Mouse (Mus musculus): ENCODE measurements around the gene Otop3. TPM values are rescaled to one million over a fixed set of nuclear protein-coding genes. Genes with fewer than 3 reads are reported as not detected.

The Otop3 gene
- polyA plus RNA-seq, 1 experiment from 2014 or later = 0.37 TPM

DNA sequence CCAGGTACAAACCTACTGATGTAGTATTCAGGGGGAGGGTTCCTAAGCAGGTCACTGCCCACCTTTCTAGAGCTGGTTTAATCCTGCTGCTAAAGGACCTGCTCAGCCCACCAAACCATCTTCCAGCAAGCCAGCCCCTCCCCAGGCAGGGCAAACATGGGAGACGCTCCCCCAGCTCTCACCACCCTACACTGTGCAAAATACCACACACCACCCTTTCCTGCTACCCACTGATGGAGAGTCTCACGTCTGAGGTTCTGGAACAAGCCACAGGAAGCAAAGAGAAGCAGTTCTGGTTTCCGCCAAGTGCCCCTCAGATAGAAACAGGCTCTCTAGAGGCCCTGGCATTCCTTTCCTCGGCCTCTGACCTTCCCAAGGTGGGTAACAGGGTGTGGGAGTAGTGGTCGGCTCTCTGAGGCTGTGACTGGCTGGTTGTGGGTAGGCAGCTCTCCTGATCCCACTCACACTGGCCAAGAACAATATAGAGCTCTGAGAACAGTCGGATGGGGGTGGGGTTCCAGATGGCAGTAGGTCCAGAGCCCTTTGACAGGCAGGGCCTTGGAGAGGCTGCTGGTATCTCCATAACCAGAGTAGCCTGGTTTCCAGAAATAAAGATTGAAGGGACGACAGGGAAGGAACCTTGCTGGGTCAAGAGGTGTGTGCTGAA lies 31.6 kb downstream of the Otop3 start:
- no peak for DNase-seq (ENCODE audit: low spot score)
- H3K27me3 ChIP-seq (ENCODE audit: control insufficient read depth, insufficient read depth, low read length) = peaks cover 19% of the 10 kb centered on the region
- H3K9me3 ChIP-seq (ENCODE audit: control insufficient read depth, low read length) = no peaks in the 10 kb centered on the region
- 0 out of 2 replicates have a peak, but pooled peaks have one; percentile 12 for ATAC-seq (ENCODE audit: insufficient read depth, low FRiP score, low TSS enrichment)
- H3K4me2 ChIP-seq (ENCODE audit: low read depth) = peak overlapping the region; percentile 88
- H3K4me3 ChIP-seq (ENCODE audit: low read depth, low read length) = peak overlapping the region; percentile 55; the same call in 1 of the 2 replicates
- H3K27ac ChIP-seq (ENCODE audit: low read depth, low read length) = no peak overlapping the region
- H3K36me3 ChIP-seq (ENCODE audit: control insufficient read depth, insufficient read depth, low read length) = no peaks in the 10 kb centered on the region
- WGBS = 53% methylated on average over 7 of the region's 7 CpGs
- no peak overlapping the region; the same call in 1 of the 2 replicates for H3K9ac ChIP-seq (ENCODE audit: low read length)
- H3K4me1 ChIP-seq (ENCODE audit: control insufficient read depth, insufficient read depth, low read length) = peaks cover 7% of the 10 kb centered on the region; the same call in 1 of the 2 replicates

DNA sequence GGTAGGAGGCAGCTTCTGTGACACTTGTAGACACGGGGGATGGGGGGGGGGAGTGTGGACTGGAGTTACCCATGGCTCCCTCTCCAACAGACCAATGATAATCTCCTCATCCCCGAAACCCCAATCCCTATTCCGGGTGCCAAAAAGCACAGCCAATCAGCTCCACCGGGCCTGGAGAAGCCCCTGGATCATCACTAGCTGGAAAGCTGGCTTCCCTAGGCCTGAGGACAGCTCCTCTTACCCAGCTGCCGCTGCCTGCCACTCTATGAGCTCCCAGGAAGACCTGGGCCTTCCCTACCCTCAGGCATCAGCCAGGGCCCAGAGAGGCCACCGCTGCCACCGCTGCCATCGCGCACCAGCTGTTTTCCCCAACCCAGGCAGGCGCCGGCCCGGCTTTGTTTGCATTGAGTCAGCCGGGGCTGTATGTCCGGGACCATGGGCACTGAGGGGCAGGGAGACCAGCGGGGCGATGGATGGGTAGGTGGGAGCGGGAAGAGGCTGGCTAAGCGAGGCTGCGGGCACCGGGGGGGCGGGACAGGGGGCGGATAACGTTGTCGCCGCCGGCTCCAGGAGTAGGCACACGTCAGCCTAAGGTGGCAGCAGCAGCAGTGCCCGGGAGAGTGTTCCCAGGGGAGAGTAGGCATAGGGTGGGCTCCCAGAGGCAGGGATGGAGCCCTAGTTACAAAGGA lies 32.3 kb downstream of the Otop3 start:
- WGBS = 1% methylated on average over 25 of the region's 28 CpGs
- H3K4me3 ChIP-seq (ENCODE audit: low read depth, low read length) = peak overlapping the region; percentile 55
- H3K9ac ChIP-seq (ENCODE audit: low read length) = peak overlapping the region; percentile 65
- DNase-seq (ENCODE audit: low spot score) (peak; percentile 35), ATAC-seq (ENCODE audit: insufficient read depth, low FRiP score, low TSS enrichment) (peak; percentile 48)
- peaks cover 19% of the 10 kb centered on the region for H3K27me3 ChIP-seq (ENCODE audit: control insufficient read depth, insufficient read depth, low read length)
- no peaks in the 10 kb centered on the region for H3K9me3 ChIP-seq (ENCODE audit: control insufficient read depth, low read length)
- 0 out of 2 replicates have a peak overlapping the region, but pooled peaks have one; percentile 42 for H3K27ac ChIP-seq (ENCODE audit: low read depth, low read length)
- peaks cover 7% of the 10 kb centered on the region; the same call in 1 of the 2 replicates for H3K4me1 ChIP-seq (ENCODE audit: control insufficient read depth, insufficient read depth, low read length)
- H3K4me2 ChIP-seq (ENCODE audit: low read depth) = peak overlapping the region; percentile 88
- H3K36me3 ChIP-seq (ENCODE audit: control insufficient read depth, insufficient read depth, low read length) = no peaks in the 10 kb centered on the region

DNA sequence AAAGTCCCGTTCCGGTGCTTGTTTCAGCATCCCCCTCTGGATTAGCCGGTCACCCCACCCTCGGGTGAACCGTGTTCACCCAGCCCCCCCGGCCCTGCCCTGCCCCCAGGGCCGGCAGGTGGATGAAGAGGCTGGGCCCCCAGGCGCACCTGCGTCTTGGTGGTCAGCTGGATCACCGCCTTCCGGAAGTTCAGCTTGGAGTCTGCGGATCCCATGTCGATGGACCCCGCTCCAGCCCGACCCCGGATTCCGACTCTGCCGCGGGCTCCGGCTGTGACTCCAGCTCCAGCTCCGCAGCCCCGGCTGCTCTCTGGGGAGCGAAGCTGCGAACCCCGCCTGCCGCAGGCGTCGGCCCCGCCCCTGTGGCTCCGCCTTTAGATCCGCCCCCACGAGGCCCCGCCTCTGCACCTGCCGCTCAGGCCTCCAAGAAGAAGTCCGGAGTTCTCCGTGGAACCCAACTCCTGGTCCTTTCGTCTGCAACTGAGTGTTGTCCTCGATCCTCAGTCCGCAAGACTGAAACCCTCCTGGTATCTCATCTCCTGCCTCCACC lies 32.9 kb downstream of the Otop3 start, which contains the start of gene Hid1:
Gene Hid1, minus strand, starts transcription at position 362 of the 550 bp plus-strand sequence.
- Histone ChIP-seq H3K27me3 (ENCODE audit: control insufficient read depth, insufficient read depth, low read length) (peaks cover 19% of the 10 kb centered on the region), H3K36me3 (ENCODE audit: control insufficient read depth, insufficient read depth, low read length) (no peaks in the 10 kb centered on the region), H3K4me2 (ENCODE audit: low read depth) (peak within 1 kb of the TSS; percentile 88), H3K4me1 (ENCODE audit: control insufficient read depth, insufficient read depth, low read length) (peaks cover 7% of the 10 kb centered on the region; the same call in 1 of the 2 replicates), H3K4me3 (ENCODE audit: low read depth, low read length) (peak within 1 kb of the TSS; percentile 55), H3K9me3 (ENCODE audit: control insufficient read depth, low read length) (no peaks in the 10 kb centered on the region), H3K9ac (ENCODE audit: low read length) (peak within 1 kb of the TSS; percentile 65), H3K27ac (ENCODE audit: low read depth, low read length) (0 out of 2 replicates have a peak within 1 kb of the TSS, but pooled peaks have one; percentile 42)
- ATAC-seq (ENCODE audit: insufficient read depth, low FRiP score, low TSS enrichment) (peak; percentile 87), DNase-seq (ENCODE audit: low spot score) (peak; percentile 85)
- WGBS = under 1% methylated on average over 37 of the region's 39 CpGs

DNA sequence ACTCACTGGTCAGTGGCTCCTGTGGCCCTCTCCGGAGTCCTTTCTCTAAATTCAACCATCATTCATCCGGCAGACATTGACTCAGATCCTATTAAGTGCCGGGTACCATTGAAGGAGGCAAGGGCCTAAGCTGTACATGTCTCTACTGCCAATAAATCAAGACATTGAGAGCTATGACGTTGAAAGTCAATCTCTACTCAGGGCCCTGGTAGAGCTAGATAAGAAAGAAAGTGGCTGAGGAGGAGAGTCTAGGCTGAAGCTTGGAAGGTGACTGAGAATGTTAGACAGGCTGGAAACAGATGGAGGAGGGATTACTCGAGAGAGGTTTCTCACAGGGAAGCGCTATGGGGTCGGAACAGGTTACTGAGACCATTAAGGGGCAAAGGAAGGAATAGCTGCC lies 35.8 kb downstream of the Otop3 start:
- Histone ChIP-seq H3K9me3 (ENCODE audit: control insufficient read depth, low read length) (no peaks in the 10 kb centered on the region), H3K4me1 (ENCODE audit: control insufficient read depth, insufficient read depth, low read length) (peaks cover 13% of the 10 kb centered on the region), H3K27ac (ENCODE audit: low read depth, low read length) (no peak overlapping the region), H3K36me3 (ENCODE audit: control insufficient read depth, insufficient read depth, low read length) (no peaks in the 10 kb centered on the region), H3K27me3 (ENCODE audit: control insufficient read depth, insufficient read depth, low read length) (peaks cover 30% of the 10 kb centered on the region), H3K9ac (ENCODE audit: low read length) (no peak overlapping the region), H3K4me3 (ENCODE audit: low read depth, low read length) (no peak overlapping the region), H3K4me2 (ENCODE audit: low read depth) (no peak overlapping the region)
- 55% methylated on average over 7 of the region's 7 CpGs for WGBS
- no peak for ATAC-seq (ENCODE audit: insufficient read depth, low FRiP score, low TSS enrichment)
- DNase-seq (ENCODE audit: low spot score) = no peak

DNA sequence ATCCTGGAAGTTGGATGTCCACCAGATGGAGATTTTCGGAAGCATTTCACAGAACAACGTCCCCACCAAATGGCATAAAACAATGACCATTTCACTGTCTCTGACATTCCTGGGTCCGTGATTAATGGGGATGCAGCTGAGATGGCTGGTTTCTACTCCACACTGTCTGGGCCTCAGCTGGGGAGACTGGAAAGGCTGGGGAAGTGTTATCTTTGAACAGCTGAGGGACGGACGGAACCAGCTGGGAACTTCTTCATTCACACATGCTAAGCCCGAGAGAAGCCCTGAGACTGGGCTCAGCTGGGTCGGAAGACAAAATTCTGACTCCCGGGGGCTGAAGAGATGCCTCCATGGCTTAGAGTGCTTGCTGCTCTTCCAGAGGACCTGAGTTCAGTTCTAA lies 36.8 kb downstream of the Otop3 start:
- WGBS = 65% methylated on average over 8 of the region's 8 CpGs
- Histone ChIP-seq H3K9me3 (ENCODE audit: control insufficient read depth, low read length) (no peaks in the 10 kb centered on the region), H3K27me3 (ENCODE audit: control insufficient read depth, insufficient read depth, low read length) (peaks cover 26% of the 10 kb centered on the region), H3K4me2 (ENCODE audit: low read depth) (no peak overlapping the region), H3K4me1 (ENCODE audit: control insufficient read depth, insufficient read depth, low read length) (peaks cover 13% of the 10 kb centered on the region), H3K4me3 (ENCODE audit: low read depth, low read length) (no peak overlapping the region), H3K9ac (ENCODE audit: low read length) (no peak overlapping the region), H3K36me3 (ENCODE audit: control insufficient read depth, insufficient read depth, low read length) (no peaks in the 10 kb centered on the region), H3K27ac (ENCODE audit: low read depth, low read length) (no peak overlapping the region)
- DNase-seq (ENCODE audit: low spot score) (no peak), ATAC-seq (ENCODE audit: insufficient read depth, low FRiP score, low TSS enrichment) (no peak)

DNA sequence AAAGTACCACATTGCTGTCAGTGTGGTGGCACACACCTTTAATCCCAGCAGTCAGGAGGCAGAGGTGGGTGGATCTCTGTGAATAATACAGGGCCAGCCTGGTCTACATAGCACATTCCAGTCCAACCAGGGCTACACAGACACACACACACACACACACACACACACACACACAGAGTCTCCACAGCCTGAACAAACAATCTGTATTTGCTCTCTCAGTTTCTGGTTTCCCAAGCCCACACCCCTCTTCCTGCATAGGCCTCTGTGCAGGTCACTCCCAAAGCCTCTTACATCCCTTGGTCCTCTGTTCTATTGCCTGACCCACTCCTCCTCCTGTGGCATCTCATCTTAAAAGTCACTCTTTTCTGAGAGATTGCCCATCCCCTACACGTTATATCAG lies 37.5 kb downstream of the Otop3 start:
- DNase-seq (ENCODE audit: low spot score) (no peak), ATAC-seq (ENCODE audit: insufficient read depth, low FRiP score, low TSS enrichment) (no peak)
- no peak overlapping the region for H3K27ac ChIP-seq (ENCODE audit: low read depth, low read length)
- no peaks in the 10 kb centered on the region for H3K9me3 ChIP-seq (ENCODE audit: control insufficient read depth, low read length)
- H3K27me3 ChIP-seq (ENCODE audit: control insufficient read depth, insufficient read depth, low read length) = peaks cover 19% of the 10 kb centered on the region
- no peak overlapping the region for H3K9ac ChIP-seq (ENCODE audit: low read length)
- no peaks in the 10 kb centered on the region for H3K36me3 ChIP-seq (ENCODE audit: control insufficient read depth, insufficient read depth, low read length)
- 74% methylated on average over 1 of the region's 1 CpGs for WGBS
- no peak overlapping the region for H3K4me3 ChIP-seq (ENCODE audit: low read depth, low read length)
- H3K4me1 ChIP-seq (ENCODE audit: control insufficient read depth, insufficient read depth, low read length) = peaks cover 10% of the 10 kb centered on the region
- no peak overlapping the region for H3K4me2 ChIP-seq (ENCODE audit: low read depth)

DNA sequence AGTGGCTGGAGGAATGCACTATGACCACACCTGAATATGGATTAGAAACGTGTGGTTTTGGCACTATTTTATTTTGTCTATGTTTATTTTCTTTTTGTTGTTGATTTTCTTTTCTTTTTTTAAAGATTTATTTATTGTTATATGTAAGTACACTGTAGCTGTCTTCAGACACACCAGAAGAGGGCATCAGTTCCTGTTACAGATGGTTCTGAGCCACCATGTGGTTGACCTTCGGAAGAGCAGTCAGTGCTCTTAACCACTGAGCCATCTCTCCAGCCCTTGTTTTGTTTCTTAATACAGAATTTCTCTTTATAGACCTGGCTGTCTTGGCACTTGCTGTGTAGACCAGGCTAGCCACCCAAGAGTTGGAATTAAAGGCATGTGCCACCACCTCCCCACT lies 38.2 kb downstream of the Otop3 start:
- peaks cover 16% of the 10 kb centered on the region for H3K27me3 ChIP-seq (ENCODE audit: control insufficient read depth, insufficient read depth, low read length)
- 53% methylated on average over 2 of the region's 2 CpGs for WGBS

DNA sequence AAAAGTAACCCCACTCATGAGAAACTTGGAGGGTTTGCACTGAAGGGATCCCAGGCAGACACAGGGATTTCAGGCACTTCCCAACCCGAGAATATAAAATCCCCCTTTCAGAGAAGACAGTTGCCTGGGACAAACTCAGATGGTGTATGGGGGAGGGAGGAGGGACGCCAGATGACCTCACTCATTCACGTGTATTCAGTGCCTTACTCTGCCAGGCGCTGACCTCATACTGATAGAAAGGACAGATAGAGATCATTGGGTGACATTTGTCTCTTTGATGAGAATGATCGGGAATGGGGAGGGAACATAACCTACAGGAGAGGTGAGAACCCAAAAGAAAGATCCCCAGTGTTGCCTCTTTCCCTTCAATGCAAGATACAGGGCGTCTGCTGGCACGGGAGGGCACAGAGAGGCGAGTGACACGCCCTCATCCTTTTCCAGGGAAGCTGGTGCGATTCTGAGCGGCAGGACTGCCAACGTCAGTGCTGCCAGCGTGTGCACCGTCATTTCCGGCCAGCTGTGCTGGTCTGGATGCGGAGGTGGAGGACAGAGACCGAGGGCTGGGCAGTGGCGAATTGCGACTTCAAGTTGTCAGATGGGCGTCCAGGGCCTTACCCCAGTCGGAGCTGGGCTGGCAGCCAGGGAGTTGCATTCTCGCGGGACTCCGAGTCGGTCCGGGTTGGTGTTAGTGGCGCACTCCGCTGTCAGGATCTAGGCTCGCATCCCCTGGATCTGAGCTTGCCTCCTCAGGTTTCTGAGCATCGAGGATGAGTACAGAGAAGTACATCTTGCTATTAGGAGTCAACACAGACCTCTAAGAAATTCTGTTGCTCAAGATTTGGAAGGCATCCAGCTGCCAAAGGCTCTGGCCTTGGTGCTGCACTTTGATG lies 39.5 kb downstream of the Otop3 start:
- ATAC-seq (ENCODE audit: insufficient read depth, low FRiP score, low TSS enrichment) (no peak), DNase-seq (ENCODE audit: low spot score) (peak; percentile 52)
- Histone ChIP-seq H3K9me3 (ENCODE audit: control insufficient read depth, low read length) (no peaks in the 10 kb centered on the region), H3K36me3 (ENCODE audit: control insufficient read depth, insufficient read depth, low read length) (no peaks in the 10 kb centered on the region), H3K4me1 (ENCODE audit: control insufficient read depth, insufficient read depth, low read length) (peaks cover 6% of the 10 kb centered on the region; the same call in 1 of the 2 replicates), H3K9ac (ENCODE audit: low read length) (peak overlapping the region; percentile 52), H3K27ac (ENCODE audit: low read depth, low read length) (no peak overlapping the region), H3K4me3 (ENCODE audit: low read depth, low read length) (peak overlapping the region; percentile 40), H3K27me3 (ENCODE audit: control insufficient read depth, insufficient read depth, low read length) (peaks cover 16% of the 10 kb centered on the region), H3K4me2 (ENCODE audit: low read depth) (peak overlapping the region; percentile 68)
- 4% methylated on average over 30 of the region's 30 CpGs for WGBS

More for the DNA sequence above, 38.2 kb downstream of the Otop3 start:
- ATAC-seq (ENCODE audit: insufficient read depth, low FRiP score, low TSS enrichment) (no peak), DNase-seq (ENCODE audit: low spot score) (no peak)
- H3K4me3 ChIP-seq (ENCODE audit: low read depth, low read length) = no peak overlapping the region
- no peak overlapping the region for H3K4me2 ChIP-seq (ENCODE audit: low read depth)
- H3K9me3 ChIP-seq (ENCODE audit: control insufficient read depth, low read length) = no peaks in the 10 kb centered on the region
- no peaks in the 10 kb centered on the region for H3K36me3 ChIP-seq (ENCODE audit: control insufficient read depth, insufficient read depth, low read length)
- no peak overlapping the region for H3K27ac ChIP-seq (ENCODE audit: low read depth, low read length)
- H3K4me1 ChIP-seq (ENCODE audit: control insufficient read depth, insufficient read depth, low read length) = peaks cover 6% of the 10 kb centered on the region; the same call in 1 of the 2 replicates
- H3K9ac ChIP-seq (ENCODE audit: low read length) = no peak overlapping the region
